Mouse (Mus musculus): ENCODE data around the gene Igsf9.

GRCm38 (mm10) chr1:172438621-172439020, 43.0 kb upstream of the Igsf9 start:
- TF ChIP-seq CEBPB (IDR thresholded peaks at IDR 0.05; ENCODE audit: insufficient read depth, poor library complexity, severe bottlenecking) (no peak), POLR2A (IDR thresholded peaks at IDR 0.05; ENCODE audit: insufficient read length, low read depth) (no peak), TCF12 (IDR thresholded peaks at IDR 0.05; ENCODE audit: insufficient read depth, poor library complexity, severe bottlenecking) (no peak), SRF (IDR thresholded peaks at IDR 0.05; ENCODE audit: control insufficient read depth, insufficient read length, low read depth) (no peak), E2F4 (IDR thresholded peaks at IDR 0.05; ENCODE audit: insufficient read depth) (no peak), POLR2AphosphoS2 (IDR thresholded peaks at IDR 0.05; ENCODE audit: insufficient read length, low read depth) (no peak), REST (IDR thresholded peaks at IDR 0.05; ENCODE audit: insufficient read depth, insufficient read length) (no peak), MAX (IDR thresholded peaks at IDR 0.05; ENCODE audit: low read depth) (no peak), USF1 (IDR thresholded peaks at IDR 0.05; ENCODE audit: low read depth) (no peak), MYOG (IDR thresholded peaks at IDR 0.05; ENCODE audit: control insufficient read depth in 1 of 3, insufficient read depth in 1 of 3, insufficient read length in 2 of 3, low read depth in 2 of 3) (no peak)
